Mouse (Mus musculus) intestine, postnatal 0 days (tissue): Measurements from ENCODE around the gene Vps13d. TPM values are rescaled to one million over a fixed set of nuclear protein-coding genes. Genes with fewer than 3 reads are reported as not detected.

Experiments used
- ATAC-seq: fragments of 200-750 bp; cut with Nextera tagmentation; 2 replicates; pipeline ENCODE4 v1.8.0; 2017; ENCODE audit warnings: mild to moderate bottlenecking, moderate TSS enrichment, moderate library complexity
- H3K27ac ChIP-seq: fragments of 300-500 bp; sonication (generic); 2 replicates; pipeline ENCODE4 v1.5.1; 2014; ENCODE audit warnings: mild to moderate bottlenecking, low read depth, low read length, moderate library complexity
- H3K27me3 ChIP-seq: fragments of 300-500 bp; sonication (generic); replicated peaks from 2 replicates; pipeline ENCODE4 v1.6.1; 2014; ENCODE audit warnings: low read length, mixed read lengths; ENCODE audit not compliant: control insufficient read depth, insufficient read depth
- H3K36me3 ChIP-seq: fragments of 300-500 bp; sonication (generic); 2 replicates; pipeline ENCODE4 v1.6.1; 2014; ENCODE audit warnings: mild to moderate bottlenecking, moderate library complexity; ENCODE audit not compliant: control insufficient read depth, insufficient read depth
- H3K4me1 ChIP-seq: fragments of 300-500 bp; sonication (generic); replicated peaks from 2 replicates; pipeline ENCODE4 v1.6.1; 2014; ENCODE audit warnings: antibody characterized with exemption, low read length, mixed read lengths; ENCODE audit not compliant: control insufficient read depth, insufficient read depth
- H3K4me2 ChIP-seq: fragments of 300-500 bp; sonication (generic); replicated peaks from 2 replicates; pipeline ENCODE4 v1.6.1; 2014; ENCODE audit warnings: low read depth, mild to moderate bottlenecking, moderate library complexity
- H3K4me3 ChIP-seq: fragments of 300-500 bp; sonication (generic); 2 replicates; pipeline ENCODE4 v1.5.1; 2014; ENCODE audit warnings: low read depth, low read length
- H3K9ac ChIP-seq: fragments of 300-500 bp; sonication (generic); 2 replicates; pipeline ENCODE4 v1.6.1; 2014; ENCODE audit warnings: mild to moderate bottlenecking, low read depth, low read length
- H3K9me3 ChIP-seq: fragments of 300-500 bp; sonication (generic); 2 replicates; pipeline ENCODE4 v1.6.1; 2016; ENCODE audit warnings: mixed run types; ENCODE audit not compliant: control insufficient read depth
- CTCF ChIP-seq: sonication (generic); IDR thresholded peaks from 2 replicates; pipeline ENCODE4 v1.5.1; 2016; ENCODE audit warnings: low read depth, mild to moderate bottlenecking, control low read depth, antibody characterized with exemption, moderate library complexity
- WGBS: fragments of 180-500 bp; shearing (Covaris S2); extraction: QIAGEN DNeasy Blood & Tissue Kit; methylation state at CpG from one replicate; pipeline ENCODE4 v1.1.7; 2014; 5-methylcytosine and 5-hydroxymethylcytosine counted together
- polyA plus RNA-seq: library from polyadenylated mRNA; unstranded; fragments of >200 nt; fragmentation: Nextera tagmentation; extraction: Ambion mirVana; gene quantifications from 2 replicates; pipeline ENCODE4 v1.2.1, GENCODE M21; 2015

Vps13d gene
- polyA plus RNA-seq, 1 experiment from 2014 or later: 14.8 TPM

DNA sequence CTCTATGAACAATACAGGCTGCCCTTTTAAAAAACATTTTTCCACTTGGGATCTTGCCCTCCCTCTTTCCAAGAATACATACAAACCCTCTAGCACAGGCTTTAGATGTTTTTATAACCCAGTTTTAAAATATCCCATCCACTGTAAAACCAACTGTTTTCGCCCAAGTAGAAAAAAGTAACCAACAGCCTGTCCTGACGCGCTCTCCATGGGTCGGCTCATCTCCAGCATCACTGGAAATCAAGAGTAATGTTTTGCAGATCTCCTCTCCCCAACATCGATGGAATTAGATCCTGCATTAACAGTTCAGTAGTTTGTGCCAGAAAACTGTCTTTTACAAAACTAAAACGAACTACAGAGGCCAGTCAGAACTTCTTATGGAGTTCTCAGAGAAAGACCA lies 89.5 kb downstream of the Vps13d start:
- no peak for TF ChIP-seq CTCF
- ATAC-seq: no peak
- Histone ChIP-seq H3K4me2 (no peak overlapping the region), H3K36me3 (peaks cover 85% of the 10 kb centered on the region), H3K4me1 (no peaks in the 10 kb centered on the region), H3K27ac (no peak overlapping the region), H3K4me3 (no peak overlapping the region), H3K9ac (no peak overlapping the region), H3K27me3 (no peaks in the 10 kb centered on the region), H3K9me3 (no peaks in the 10 kb centered on the region)
- WGBS: 80% methylated on average over 6 of the region's 6 CpGs

DNA sequence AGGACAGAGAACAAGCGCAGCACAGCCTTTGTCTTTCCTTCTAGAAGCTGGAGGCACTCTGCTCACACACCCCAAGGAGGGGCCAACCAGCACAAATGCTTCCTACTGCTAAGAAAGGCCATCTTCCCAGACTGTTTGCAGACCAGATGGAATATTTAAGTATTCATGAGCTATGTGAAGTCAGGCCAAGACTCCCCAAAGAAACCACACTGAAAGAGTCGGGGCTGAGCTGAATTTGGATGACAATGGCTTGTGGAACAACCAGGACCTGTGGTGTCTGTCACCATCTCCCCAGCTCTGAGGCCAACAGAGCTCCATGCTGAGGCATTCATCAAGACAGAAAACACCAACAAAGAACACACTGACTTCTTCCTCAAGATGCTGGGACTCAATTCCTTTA lies 89.9 kb downstream of the Vps13d start:
- 86% methylated on average over 2 of the region's 2 CpGs for WGBS
- H3K36me3 ChIP-seq: peaks cover 86% of the 10 kb centered on the region
- no peaks in the 10 kb centered on the region for H3K9me3 ChIP-seq
- H3K27ac ChIP-seq: no peak overlapping the region
- no peaks in the 10 kb centered on the region for H3K4me1 ChIP-seq
- H3K4me3 ChIP-seq: no peak overlapping the region
- H3K27me3 ChIP-seq: no peaks in the 10 kb centered on the region
- no peak for TF ChIP-seq CTCF
- ATAC-seq: no peak
- H3K4me2 ChIP-seq: no peak overlapping the region
- H3K9ac ChIP-seq: no peak overlapping the region

DNA sequence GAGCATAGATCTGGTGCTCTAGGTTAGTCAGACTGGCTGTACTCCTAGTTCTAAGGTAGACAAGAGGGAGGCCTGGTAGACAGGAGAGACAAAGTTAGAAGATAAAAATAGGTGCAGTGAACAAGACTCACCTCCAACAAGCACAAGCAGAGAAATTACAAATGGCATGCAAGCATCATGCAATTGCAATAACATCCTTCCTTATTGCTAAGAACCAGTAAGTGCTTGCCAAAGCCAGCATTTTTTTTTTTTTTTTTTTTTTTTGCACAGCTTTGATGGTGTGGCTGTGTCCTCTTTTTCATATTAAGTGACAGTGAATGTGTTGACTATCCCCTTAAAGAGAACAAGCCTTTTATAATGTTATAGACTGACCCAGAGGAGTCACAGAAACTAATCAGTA lies 91.2 kb downstream of the Vps13d start:
- H3K27me3 ChIP-seq: no peaks in the 10 kb centered on the region

DNA sequence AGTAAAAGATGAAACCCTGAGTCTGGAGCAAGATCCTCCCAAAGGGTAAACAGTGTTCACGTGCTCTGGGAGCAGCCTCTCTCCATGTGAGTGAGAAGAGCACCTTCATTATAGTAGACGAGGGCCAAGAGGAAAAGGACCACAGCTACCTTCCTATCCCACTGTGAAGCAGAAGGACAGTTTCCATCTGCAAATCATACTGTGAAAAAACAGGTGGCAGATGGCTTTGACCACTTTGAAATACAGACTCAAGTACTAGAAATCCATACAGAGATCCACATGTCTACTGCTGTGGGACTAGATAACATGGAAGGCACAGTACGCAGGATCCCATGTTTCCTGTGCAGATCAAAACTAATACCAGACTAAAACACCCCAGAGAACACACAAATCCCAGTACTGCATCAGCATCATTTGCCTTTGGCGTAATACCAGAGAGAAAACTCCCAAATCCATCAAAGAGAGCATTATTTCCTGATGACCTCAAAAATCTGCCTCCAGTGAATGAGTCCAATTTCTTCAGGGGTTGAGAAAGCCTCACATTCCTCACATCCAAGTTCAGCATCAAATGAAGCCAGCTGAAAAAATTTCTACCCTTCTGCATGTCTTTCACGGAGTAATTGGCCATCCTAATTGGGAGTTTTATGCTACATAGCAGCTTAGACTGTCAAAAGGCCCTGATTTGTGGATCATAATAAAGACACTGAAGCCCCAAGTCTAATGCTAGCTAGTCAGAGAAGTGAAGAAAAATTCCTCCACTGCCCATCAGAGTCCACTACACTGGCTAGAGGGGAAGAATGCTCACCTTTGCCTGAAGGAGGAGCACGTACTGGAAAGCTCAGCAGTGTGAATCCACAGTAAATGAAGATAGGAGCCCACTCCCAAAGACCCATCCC lies 92.7 kb downstream of the Vps13d start:
- no peak overlapping the region for H3K4me2 ChIP-seq
- no peak overlapping the region for H3K9ac ChIP-seq
- WGBS: 82% methylated on average over 6 of the region's 6 CpGs
- no peak overlapping the region for H3K27ac ChIP-seq
- H3K4me3 ChIP-seq: no peak overlapping the region
- no peaks in the 10 kb centered on the region for H3K9me3 ChIP-seq
- peaks cover 85% of the 10 kb centered on the region for H3K36me3 ChIP-seq
- H3K4me1 ChIP-seq: no peaks in the 10 kb centered on the region
- ATAC-seq: no peak
- H3K27me3 ChIP-seq: no peaks in the 10 kb centered on the region
- TF ChIP-seq CTCF: no peak

More for the DNA sequence above, 91.2 kb downstream of the Vps13d start:
- Histone ChIP-seq H3K27ac (no peak overlapping the region), H3K9me3 (no peaks in the 10 kb centered on the region), H3K4me2 (no peak overlapping the region), H3K9ac (no peak overlapping the region), H3K4me3 (no peak overlapping the region), H3K36me3 (peaks cover 86% of the 10 kb centered on the region), H3K4me1 (no peaks in the 10 kb centered on the region)
- no peak for TF ChIP-seq CTCF
- no peak for ATAC-seq

DNA sequence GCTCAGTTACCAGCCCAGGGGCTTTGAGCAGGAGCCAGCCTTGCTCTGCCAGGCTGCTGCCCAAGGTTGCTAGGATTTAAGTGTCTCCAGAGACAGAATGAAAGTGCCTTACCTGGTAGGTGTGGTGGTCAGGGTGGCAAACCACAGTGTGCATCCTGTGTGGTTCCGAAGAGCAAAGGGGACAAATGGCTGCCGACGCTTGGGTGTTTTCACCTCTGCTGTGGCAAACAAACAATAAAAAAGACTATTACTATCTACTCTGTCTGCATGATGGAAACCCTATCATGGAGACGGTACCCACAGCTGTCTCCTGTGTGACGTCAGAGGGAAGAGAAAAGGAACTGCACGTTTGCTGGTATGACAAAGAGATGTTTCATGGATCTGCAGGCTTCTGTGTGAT lies 95.0 kb downstream of the Vps13d start:
- whole genome bisulfite sequencing: 76% methylated on average over 6 of the region's 6 CpGs
- peaks cover 85% of the 10 kb centered on the region for H3K36me3 ChIP-seq

DNA sequence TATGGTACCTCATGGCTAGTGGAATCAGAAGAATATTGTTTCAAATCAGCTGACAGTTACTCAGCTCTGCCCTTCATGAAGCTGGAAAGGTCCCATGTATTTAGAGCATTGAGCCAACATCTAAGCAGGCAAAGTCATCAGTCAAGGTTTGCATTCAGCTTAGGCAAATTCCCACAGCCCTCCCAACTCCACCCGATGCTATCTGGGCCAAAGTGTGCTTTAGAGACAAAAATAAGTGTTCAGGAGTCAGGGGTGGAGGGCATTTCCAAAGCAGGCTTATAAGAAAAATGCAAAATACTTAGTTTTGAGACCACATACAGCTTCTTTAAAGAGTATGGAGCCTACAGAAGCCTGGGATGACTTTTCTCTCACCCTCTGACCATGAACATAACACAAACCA lies 95.5 kb downstream of the Vps13d start:
- WGBS: 90% methylated on average over 1 of the region's 1 CpGs
- Histone ChIP-seq H3K36me3 (peaks cover 85% of the 10 kb centered on the region), H3K9me3 (no peaks in the 10 kb centered on the region), H3K4me1 (no peaks in the 10 kb centered on the region), H3K27me3 (no peaks in the 10 kb centered on the region), H3K9ac (no peak overlapping the region), H3K27ac (no peak overlapping the region), H3K4me3 (no peak overlapping the region), H3K4me2 (no peak overlapping the region)
- no peak for TF ChIP-seq CTCF
- no peak for ATAC-seq

More for the DNA sequence above, 95.0 kb downstream of the Vps13d start:
- ATAC-seq: no peak
- no peak overlapping the region for H3K4me3 ChIP-seq
- no peaks in the 10 kb centered on the region for H3K9me3 ChIP-seq
- H3K4me1 ChIP-seq: no peaks in the 10 kb centered on the region
- no peak overlapping the region for H3K9ac ChIP-seq
- TF ChIP-seq CTCF: no peak
- H3K27ac ChIP-seq: no peak overlapping the region
- H3K27me3 ChIP-seq: no peaks in the 10 kb centered on the region
- no peak overlapping the region for H3K4me2 ChIP-seq
